Mouse (Mus musculus): ENCODE results near the gene Timm8a2. TPM values are rescaled to one million over a fixed set of nuclear protein-coding genes. Genes with fewer than 3 reads are reported as not detected.

Gene Timm8a2
- total and polyA plus RNA-seq, 3 experiments = 0.05 TPM; not detected in 2

DNA sequence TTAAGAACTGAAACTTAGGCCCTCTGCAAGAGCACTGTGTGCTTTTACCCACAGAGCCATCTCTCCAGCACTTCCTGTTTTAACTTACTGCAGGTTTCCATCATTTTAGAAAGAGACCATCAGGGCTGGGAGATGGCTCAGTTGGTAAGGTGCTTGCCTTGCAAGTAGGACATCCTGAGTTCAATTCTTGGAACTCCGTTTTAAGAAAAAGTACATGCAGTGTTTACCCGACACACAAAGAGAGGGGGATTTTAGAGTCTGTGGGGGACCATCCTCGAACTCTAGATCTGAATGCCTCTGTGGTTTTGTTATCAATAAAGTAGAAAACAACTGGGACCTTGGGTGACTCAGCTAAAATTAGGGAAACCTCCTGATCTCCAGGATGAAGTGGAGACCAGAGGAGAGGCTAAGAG, 6.9 kb downstream of the Timm8a2 start:
- H3K27me3 ChIP-seq (ENCODE audit: insufficient read depth, low read length) = no peaks in the 10 kb centered on the region
- DNase-seq (ENCODE audit: low spot score) (peak; percentile 54), ATAC-seq (ENCODE audit: extremely low read depth, insufficient number of reproducible peaks, low FRiP score, poor library complexity, severe bottlenecking) (peak; percentile 54)
- no peaks in the 10 kb centered on the region for H3K9me3 ChIP-seq (replicated peaks)
- H3K4me3 ChIP-seq (ENCODE audit: low read depth, low read length) = peak overlapping the region; percentile 66; the same call in 1 of the 2 replicates
- H3K4me1 ChIP-seq (ENCODE audit: insufficient read depth, low read depth, low read length) = peaks cover 75% of the 10 kb centered on the region
- no peak for TF ChIP-seq GATA1 (IDR thresholded peaks at IDR 0.05; ENCODE audit: borderline replicate concordance, low read length)
- TF ChIP-seq CTCF (IDR thresholded peaks at IDR 0.05; ENCODE audit: low read depth, low read length) = no peak
- TF ChIP-seq TAL1 (conservative IDR thresholded peaks at IDR 0.05; ENCODE audit: low read depth, low read length) = 0 out of 2 replicates have a peak, but pooled peaks have one; percentile 23
- H3K36me3 ChIP-seq (replicated peaks) = peaks cover 6% of the 10 kb centered on the region

- TF ChIP-seq GATA1 (IDR thresholded peaks at IDR 0.05; ENCODE audit: borderline replicate concordance, low read length) = no peak
- no peak for TF ChIP-seq CTCF (IDR thresholded peaks at IDR 0.05; ENCODE audit: low read depth, low read length)
- TF ChIP-seq GATA2 (IDR thresholded peaks at IDR 0.05; ENCODE audit: borderline replicate concordance, low read depth, low read length) = no peak
- TF ChIP-seq TAL1 (conservative IDR thresholded peaks at IDR 0.05; ENCODE audit: low read depth, low read length) = no peak
- no peak for TF ChIP-seq POLR2AphosphoS5 (IDR thresholded peaks at IDR 0.05; ENCODE audit: insufficient replicate concordance, low read depth, low read length)
- H3K9me3 ChIP-seq (replicated peaks) = no peaks in the 10 kb centered on the region
- H3K4me1 ChIP-seq (ENCODE audit: insufficient read depth, low read depth, low read length) = peaks cover 71% of the 10 kb centered on the region
- H3K36me3 ChIP-seq (replicated peaks) = peaks cover 8% of the 10 kb centered on the region
- DNase-seq (ENCODE audit: low spot score) = peak; percentile 57
- H3K27me3 ChIP-seq (ENCODE audit: insufficient read depth, low read length) = peaks cover 3% of the 10 kb centered on the region; the same call in 1 of the 2 replicates
- H3K4me3 ChIP-seq (ENCODE audit: low read depth, low read length) = peak overlapping the region; percentile 66
- ATAC-seq (ENCODE audit: extremely low read depth, insufficient number of reproducible peaks, low FRiP score, poor library complexity, severe bottlenecking) = peak; percentile 35
These were observed 7.7 kb downstream of the Timm8a2 start for GRCm38 (mm10) chr14:122042142-122042694.

DNA sequence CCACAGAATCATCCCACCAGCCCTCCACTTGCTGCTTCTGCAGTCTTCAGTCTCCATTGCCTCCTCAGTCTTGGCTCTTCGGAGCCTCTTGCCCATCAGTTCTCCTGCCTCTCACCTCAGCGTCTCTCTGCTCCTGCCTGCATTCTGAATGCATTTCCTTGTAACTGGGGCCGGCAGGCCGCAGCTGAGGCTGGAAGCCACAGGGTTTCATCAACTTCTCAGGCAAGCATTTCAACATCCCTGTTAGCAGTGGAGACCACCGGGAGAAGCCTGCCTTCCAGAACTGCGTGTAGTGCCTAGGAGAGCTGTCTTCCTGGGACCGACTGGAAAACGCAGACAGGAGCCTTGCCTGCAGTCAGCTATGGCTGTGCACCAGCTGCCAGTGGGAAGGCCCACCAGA, 13.3 kb downstream of the Timm8a2 start:
- peaks cover 17% of the 10 kb centered on the region for H3K36me3 ChIP-seq (replicated peaks)
- peaks cover 34% of the 10 kb centered on the region for H3K4me1 ChIP-seq (ENCODE audit: insufficient read depth, low read depth, low read length)
- H3K9me3 ChIP-seq (replicated peaks) = no peaks in the 10 kb centered on the region
- TF ChIP-seq TAL1 (conservative IDR thresholded peaks at IDR 0.05; ENCODE audit: low read depth, low read length) (no peak), GATA1 (IDR thresholded peaks at IDR 0.05; ENCODE audit: borderline replicate concordance, low read length) (no peak), POLR2AphosphoS5 (IDR thresholded peaks at IDR 0.05; ENCODE audit: insufficient replicate concordance, low read depth, low read length) (no peak), GATA2 (IDR thresholded peaks at IDR 0.05; ENCODE audit: borderline replicate concordance, low read depth, low read length) (no peak), CTCF (IDR thresholded peaks at IDR 0.05; ENCODE audit: low read depth, low read length) (no peak)
- no peak for ATAC-seq (ENCODE audit: extremely low read depth, insufficient number of reproducible peaks, low FRiP score, poor library complexity, severe bottlenecking)
- DNase-seq (ENCODE audit: low spot score) = no peak
- H3K4me3 ChIP-seq (ENCODE audit: low read depth, low read length) = no peak overlapping the region
- peaks cover 10% of the 10 kb centered on the region for H3K27me3 ChIP-seq (ENCODE audit: insufficient read depth, low read length)

DNA sequence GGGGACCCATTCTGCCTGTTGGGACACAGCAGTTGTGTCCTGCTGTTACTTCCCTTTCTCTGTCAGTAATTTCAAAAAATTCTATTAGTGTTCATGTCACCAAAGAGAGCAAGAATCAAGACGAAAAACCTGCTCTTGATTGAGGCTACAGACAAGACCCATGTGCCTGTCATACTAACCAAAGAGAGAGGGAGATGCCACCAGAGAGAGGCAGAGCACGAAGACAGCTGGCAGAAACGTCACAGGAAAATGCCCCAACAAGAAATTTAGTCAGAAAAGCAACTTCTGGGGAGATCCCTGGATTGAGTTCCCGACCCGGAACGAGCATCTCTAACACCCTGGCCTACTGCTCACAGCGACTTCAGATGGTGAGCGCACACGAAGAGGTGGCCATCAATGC, 14.3 kb downstream of the Timm8a2 start:
- Histone ChIP-seq H3K9me3 (replicated peaks) (no peaks in the 10 kb centered on the region), H3K4me1 (ENCODE audit: insufficient read depth, low read depth, low read length) (peaks cover 38% of the 10 kb centered on the region), H3K4me3 (ENCODE audit: low read depth, low read length) (no peak overlapping the region), H3K27me3 (ENCODE audit: insufficient read depth, low read length) (peaks cover 12% of the 10 kb centered on the region), H3K36me3 (replicated peaks) (peaks cover 19% of the 10 kb centered on the region)
- ATAC-seq (ENCODE audit: extremely low read depth, insufficient number of reproducible peaks, low FRiP score, poor library complexity, severe bottlenecking) (no peak), DNase-seq (ENCODE audit: low spot score) (no peak)
- TF ChIP-seq GATA2 (IDR thresholded peaks at IDR 0.05; ENCODE audit: borderline replicate concordance, low read depth, low read length) (no peak), POLR2AphosphoS5 (IDR thresholded peaks at IDR 0.05; ENCODE audit: insufficient replicate concordance, low read depth, low read length) (no peak), CTCF (IDR thresholded peaks at IDR 0.05; ENCODE audit: low read depth, low read length) (no peak), TAL1 (conservative IDR thresholded peaks at IDR 0.05; ENCODE audit: low read depth, low read length) (no peak)

DNA sequence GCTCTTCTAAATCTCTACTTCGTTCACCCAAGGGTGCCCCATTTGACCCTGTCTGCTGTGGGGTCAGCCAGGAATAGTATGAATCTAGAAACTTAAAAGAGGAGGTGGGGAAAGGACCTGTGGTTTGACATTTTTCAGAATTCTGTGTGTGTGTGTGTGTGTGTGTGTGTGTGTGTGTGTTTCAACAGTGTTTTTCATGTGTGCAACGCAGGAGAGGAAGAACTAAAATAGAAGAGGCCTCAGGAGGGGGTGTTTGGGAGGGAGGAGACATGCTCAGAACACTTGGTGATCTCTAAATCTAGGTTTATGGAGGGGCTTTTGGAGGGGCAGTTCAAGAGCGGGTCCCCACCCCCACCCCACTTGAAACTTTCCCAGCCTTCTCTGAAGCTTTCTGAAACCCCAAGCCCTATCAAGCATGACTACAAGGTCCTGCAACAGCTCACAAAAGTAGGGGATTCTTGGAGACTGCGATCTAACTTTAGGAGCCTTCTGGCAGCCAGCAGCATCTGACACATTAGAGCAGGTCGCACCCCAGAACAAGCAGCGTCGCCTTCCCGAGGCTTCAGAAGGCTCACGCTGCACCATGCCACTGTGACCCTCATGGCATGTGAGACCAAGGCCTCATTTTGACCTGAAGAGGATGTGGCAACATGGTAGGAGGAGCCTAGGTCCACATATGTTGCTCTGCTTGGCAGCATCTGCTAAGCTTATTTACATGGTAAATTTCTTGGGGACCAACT, 18.6 kb downstream of the Timm8a2 start:
- DNase-seq (ENCODE audit: low spot score) = no peak
- Histone ChIP-seq H3K4me3 (ENCODE audit: low read depth, low read length) (no peak overlapping the region), H3K27me3 (ENCODE audit: insufficient read depth, low read length) (peaks cover 22% of the 10 kb centered on the region), H3K9me3 (replicated peaks) (no peaks in the 10 kb centered on the region), H3K36me3 (replicated peaks) (peaks cover 4% of the 10 kb centered on the region), H3K4me1 (ENCODE audit: insufficient read depth, low read depth, low read length) (peaks cover 32% of the 10 kb centered on the region)
- no peak for ATAC-seq (ENCODE audit: extremely low read depth, insufficient number of reproducible peaks, low FRiP score, poor library complexity, severe bottlenecking)
- TF ChIP-seq POLR2AphosphoS5 (IDR thresholded peaks at IDR 0.05; ENCODE audit: insufficient replicate concordance, low read depth, low read length) (no peak), GATA1 (IDR thresholded peaks at IDR 0.05; ENCODE audit: borderline replicate concordance, low read length) (no peak), CTCF (IDR thresholded peaks at IDR 0.05; ENCODE audit: low read depth, low read length) (no peak), TAL1 (conservative IDR thresholded peaks at IDR 0.05; ENCODE audit: low read depth, low read length) (no peak), GATA2 (IDR thresholded peaks at IDR 0.05; ENCODE audit: borderline replicate concordance, low read depth, low read length) (no peak)

- DNase-seq (ENCODE audit: low spot score) = no peak
- peaks cover 22% of the 10 kb centered on the region for H3K27me3 ChIP-seq (ENCODE audit: insufficient read depth, low read length)
- H3K4me3 ChIP-seq (ENCODE audit: low read depth, low read length) = no peak overlapping the region
- no peak for TF ChIP-seq GATA1 (IDR thresholded peaks at IDR 0.05; ENCODE audit: borderline replicate concordance, low read length)
- no peak for TF ChIP-seq CTCF (IDR thresholded peaks at IDR 0.05; ENCODE audit: low read depth, low read length)
- TF ChIP-seq POLR2AphosphoS5 (IDR thresholded peaks at IDR 0.05; ENCODE audit: insufficient replicate concordance, low read depth, low read length) = no peak
- TF ChIP-seq GATA2 (IDR thresholded peaks at IDR 0.05; ENCODE audit: borderline replicate concordance, low read depth, low read length) = no peak
- TF ChIP-seq TAL1 (conservative IDR thresholded peaks at IDR 0.05; ENCODE audit: low read depth, low read length) = no peak
- H3K4me1 ChIP-seq (ENCODE audit: insufficient read depth, low read depth, low read length) = peaks cover 46% of the 10 kb centered on the region
- H3K36me3 ChIP-seq (replicated peaks) = peaks cover 2% of the 10 kb centered on the region
- H3K9me3 ChIP-seq (replicated peaks) = no peaks in the 10 kb centered on the region
- no peak for ATAC-seq (ENCODE audit: extremely low read depth, insufficient number of reproducible peaks, low FRiP score, poor library complexity, severe bottlenecking)
These were observed 22.4 kb downstream of the Timm8a2 start for GRCm38 (mm10) chr14:122056871-122057270.

Measured in G1E (cell line).